Mouse (Mus musculus) midbrain, embryonic 16.5 days (tissue): ENCODE results near the gene Hk2. TPM values are rescaled to one million over a fixed set of nuclear protein-coding genes. Genes with fewer than 3 reads are reported as not detected.

Experiments
- polyA plus RNA-seq: library from polyadenylated mRNA; unstranded; fragments of >200 nt; fragmentation: Nextera tagmentation; extraction: Ambion mirVana; gene quantifications from 2 replicates; pipeline ENCODE4 v1.2.1, GENCODE M21; 2015

Hk2 gene
- polyA plus RNA-seq, 1 experiment from 2014 or later, result 1.7 TPM

Other genes starting within 250 kb of the Hk2 start
- 115 and 133 TPM in 2 replicates for gene Pole4, start 69.1 kb downstream of the Hk2 start, polyA plus RNA-seq
- gene Sema4f, start 165.3 kb upstream of the Hk2 start, polyA plus RNA-seq, result 18.9 and 20.3 TPM in 2 replicates
- gene M1ap, start 172.4 kb upstream of the Hk2 start, polyA plus RNA-seq, result not detected in 2 replicates